Mouse (Mus musculus): ENCODE measurements around the gene Rchy1. TPM values are rescaled to one million over a fixed set of nuclear protein-coding genes. Genes with fewer than 3 reads are reported as not detected.
"Not testable (repeated sequence)": the region's sequence is repeated elsewhere in the genome, so short reads cannot be mapped to it uniquely, and the experiment has no call there.

The Rchy1 gene
- total RNA-seq, 2 experiments from 2014 or later, result 61.9 to 78.5 TPM

DNA sequence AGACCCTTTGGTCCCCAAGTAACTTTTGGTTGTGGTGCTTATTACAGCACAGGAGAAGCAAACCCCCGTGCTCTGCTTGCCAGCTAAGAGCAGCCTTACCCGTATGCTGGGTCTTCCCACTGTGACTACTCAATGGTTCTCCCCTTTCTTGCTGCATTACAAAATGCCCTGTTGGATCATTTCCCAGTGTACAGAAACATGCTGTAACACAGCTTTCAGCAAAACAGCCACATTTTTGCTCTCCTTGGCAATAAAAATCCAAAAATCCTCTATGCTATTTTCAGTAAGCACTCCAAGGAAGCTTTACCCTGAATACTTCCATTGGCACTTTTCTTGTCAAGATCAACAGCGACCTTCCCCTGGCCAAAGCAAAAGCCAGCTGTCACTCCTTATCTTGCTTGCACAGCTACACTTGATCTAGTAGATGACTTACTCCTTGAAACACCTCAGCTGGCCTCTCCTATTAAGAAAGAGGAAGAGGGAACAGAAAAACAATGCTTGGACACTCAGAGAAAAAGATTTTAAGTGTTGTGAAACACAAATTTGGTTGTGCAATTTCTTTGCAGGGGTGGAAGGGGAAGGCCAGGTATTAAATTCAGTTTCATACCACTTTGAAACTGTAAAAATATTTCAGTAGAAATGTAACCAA, 2.1 kb downstream of the Rchy1 start:
- DNase-seq, result peak in 1 of 2 experiments; percentile 22

DNA sequence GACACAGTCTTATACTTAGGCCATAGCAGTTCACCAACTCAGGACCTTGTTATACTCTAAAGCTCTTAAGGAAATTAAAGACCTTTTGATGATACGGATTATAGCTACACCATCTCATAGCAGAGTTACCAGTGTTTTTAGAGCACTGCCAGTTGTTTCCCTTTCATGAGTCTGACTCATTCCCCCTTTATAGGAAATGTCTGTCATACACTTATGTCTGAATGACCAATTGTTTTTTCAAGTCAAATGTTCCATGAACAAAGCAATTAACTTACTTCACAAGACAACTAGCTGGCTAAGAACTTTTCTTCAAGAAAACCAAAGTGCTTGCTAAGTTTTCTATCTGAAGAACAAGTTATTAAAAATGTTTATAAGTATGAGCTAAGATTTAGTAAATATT, 2.9 kb downstream of the Rchy1 start:
- no peak for DNase-seq

DNA sequence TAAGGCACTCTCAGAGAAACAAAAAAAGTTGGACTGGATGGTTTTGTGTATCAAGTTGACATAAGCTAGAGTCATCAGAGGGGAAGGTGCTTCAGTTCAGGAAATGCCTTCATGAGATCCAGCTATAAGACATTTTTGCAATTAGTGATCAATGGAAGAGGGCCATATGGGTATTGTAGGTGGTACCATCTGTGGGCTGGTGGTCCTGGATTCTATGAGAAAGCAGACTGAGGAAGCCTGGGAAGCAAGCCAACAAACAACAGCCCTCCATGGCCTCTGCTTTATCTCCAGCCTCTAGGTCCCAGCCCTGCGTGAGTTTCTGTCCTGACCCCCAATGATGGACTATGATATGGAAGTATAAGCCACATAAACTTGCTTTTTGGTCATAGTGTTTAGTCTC, 3.8 kb downstream of the Rchy1 start:
- DNase-seq, result no peak

DNA sequence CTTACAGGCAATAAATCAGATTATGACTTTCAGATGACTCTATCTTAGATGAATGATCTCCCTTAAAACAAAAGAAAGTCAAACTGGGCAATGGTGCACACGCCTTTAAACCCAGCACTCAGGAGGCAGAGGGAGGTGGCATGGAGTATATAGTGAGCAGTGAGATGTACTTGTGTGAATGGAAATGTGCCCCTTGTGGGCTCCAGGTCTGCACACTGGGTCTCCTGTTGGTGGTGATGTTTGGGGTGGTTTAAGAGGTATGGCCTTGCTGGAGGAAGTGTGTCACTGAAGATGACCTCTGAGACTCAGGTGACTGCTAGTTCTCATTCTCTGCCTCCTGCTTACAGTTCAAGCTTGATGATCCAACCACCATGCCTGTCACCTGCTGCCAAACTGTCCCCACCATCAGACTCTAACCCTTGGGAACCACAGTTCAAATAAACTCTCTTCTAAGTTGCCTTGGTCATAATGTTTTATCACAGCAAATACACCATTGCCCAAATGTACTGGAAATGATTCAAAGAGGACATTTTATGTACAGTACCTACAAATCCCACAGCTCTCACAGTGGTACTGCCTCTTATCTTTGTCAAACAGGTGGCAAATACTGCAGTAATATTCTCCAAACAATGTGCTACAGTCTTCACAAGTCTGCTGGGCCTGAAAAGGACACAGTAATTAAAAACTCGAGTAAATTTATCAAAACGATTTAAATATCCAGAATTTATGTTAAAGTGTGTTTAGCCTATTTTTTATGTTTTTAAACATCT, 5.7 kb downstream of the Rchy1 start:
- no peak for DNase-seq

DNA sequence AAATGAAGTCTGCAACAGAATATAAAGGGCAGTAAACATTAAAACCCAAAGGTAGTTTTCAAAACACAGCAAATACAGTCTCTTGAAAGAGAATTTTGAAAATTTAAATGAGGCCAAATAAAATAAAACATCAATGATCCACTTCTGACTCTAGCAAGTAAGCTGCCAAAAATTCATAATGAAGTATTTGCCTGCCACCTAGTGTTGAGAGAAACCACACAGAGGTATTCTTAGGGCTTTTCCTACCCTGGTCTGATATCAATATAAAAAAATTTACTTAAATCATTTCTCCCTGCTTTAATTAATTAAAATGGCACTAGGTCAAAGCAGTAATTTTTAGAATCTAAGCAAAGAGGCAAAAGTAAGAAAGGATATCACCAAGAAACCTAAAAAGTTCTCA, 11.5 kb downstream of the Rchy1 start:
- DNase-seq, result no peak

DNA sequence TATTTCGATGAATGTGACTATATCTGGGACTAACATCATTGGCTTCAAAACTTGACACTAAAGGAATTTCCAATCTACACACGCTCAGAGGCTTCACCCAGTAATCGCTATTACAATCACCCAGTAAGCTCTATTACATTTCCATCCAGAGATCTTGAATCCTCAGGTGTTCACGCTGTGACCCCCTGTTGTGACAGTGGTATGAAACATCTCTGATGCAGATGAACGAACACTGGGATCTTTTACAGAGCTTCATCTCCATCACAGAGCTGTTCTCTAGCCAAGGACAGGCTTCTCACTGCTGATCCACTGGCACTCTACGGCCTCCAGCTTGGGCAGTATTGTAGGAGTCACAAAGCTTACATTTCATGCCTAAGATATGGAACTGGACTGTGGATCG, 13.4 kb downstream of the Rchy1 start:
- DNase-seq, result no peak

DNA sequence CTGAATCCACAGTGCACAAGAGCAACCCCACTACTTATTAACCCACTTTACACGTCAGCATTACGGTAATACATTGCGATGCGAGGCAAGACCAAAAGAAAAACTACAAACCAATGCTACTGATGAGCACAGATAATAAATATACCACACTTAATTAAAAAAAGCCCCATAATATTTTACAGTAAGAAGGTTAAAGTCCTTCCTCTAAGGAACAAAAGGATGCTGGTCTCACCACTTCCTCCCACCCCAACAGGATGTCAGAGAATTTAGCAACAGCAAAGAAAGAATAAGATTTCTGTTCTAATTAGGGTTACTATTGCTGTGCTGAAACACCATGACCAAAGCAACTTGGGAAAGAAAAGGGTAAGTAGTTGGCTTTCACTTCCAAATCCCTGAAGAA, 15.9 kb downstream of the Rchy1 start:
- DNase-seq, result no peak

DNA sequence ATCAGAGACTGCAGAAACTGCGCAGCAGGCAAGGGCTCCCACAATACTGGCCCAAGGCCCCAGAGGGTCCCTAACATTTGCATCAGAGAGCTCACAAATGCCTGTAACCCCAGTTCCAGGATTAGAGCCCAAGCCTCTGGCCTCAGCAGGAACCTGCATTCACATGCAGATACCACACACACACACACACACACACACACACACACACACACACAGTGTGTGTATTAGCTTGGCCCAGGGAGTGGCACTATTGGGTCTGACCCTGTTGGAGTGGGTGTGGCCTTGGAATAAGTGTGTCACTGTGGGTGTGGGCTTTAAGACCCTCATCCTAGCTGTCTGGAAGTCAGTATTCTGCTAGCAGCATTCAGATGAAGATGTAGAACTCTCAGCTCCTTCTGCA, 17.3 kb downstream of the Rchy1 start:
- not testable (repeated sequence) for DNase-seq

DNA sequence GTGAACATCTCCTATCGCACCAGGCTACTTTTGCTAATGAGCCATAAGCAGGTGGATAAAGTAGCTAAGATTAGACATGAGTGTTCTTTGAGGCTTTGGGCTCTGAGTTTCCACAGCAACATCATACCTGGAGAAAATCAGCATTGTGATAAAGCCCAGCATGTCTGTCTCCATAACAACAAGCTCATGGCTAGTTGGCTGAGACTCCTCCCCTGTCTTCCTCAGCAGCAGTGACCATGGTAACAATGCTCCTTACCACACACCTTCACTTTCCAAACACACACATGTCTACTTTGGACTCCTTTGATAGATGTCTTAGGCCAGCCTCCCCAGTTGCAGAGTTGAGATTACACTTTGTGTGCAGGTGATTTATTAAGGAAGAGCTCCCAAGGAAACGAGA, 49.6 kb downstream of the Rchy1 start:
- DNase-seq, result no peak

DNA sequence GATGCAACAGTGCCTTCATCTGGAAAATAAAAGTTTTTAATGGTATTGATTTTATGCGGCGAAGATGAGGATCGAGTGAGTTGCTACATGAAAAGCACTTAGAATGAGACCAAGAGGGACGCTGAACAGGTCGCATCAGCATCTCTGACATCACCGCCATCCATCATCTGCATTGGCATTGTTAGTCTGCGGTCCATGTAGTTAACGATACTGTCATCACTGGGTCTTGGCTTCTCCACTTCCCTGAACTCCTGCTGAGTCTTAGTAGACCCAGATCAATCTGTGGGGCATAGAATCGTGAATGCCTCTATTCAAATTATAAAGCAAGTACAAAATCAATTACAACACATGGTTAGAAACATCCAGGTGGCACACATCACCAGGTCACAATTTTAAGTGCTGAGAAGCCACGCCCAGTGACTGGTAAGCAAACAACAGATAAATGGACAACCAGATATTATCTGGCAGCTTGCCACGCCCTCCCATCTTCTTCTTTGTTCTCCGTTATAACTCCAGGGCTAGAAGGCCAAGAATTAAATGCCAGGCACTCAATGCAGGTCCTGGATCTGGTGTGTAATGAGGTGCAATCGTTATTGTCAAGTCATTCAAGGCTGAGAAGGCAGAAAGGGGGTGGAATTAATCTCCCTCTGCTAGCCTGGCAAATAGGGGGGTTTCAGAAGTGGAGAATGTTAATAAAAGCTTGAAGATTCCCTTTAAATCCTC, 51.3 kb downstream of the Rchy1 start:
- DNase-seq, result no peak

DNA sequence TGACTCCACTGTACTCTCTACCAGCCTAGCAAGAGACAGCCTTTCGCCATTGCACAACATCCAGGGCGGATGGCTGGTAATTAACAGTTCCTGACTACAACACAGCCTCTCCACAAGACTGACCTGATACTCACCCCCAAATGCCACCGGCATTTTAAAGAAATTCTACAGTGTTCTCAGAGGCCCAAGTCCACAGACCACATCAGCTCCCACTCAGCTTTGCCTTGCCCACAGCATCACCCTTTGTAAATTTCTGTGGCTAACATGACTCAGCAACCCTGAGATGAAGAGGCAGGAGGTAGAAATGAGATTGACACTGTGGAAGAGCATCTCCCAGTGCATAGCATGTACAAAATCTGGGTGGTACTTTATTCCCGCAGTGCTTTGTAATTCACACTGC, 52.3 kb downstream of the Rchy1 start:
- DNase-seq, result no peak

DNA sequence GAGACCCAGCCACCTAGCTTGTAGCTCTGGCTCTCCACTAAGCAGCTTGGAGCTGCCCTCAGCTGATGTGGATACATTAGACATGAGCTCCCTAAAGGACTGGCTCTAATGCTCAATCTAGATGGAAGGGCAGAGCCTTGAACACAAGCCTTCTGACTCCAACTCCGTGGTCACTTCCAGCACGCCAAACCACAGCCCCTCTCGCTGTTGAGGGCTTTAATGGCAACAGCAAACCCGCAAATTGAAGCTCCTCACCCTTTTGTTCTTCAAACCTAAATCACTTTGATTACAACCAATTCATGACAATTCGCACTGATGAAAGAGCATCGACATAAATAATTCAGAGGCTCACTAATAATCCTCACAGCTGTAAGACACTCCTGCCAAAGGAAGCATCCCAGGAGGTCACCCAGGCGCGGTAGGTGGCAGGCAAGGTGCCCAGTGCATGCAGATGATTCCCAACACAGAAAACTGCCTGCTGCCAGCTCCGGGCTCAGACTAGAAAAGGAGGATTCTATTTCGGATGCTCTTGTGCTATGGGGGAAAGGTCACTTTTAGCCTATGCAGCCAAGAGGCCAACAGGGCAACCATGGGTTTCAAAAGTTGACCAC, 53.8 kb downstream of the Rchy1 start:
- no peak for DNase-seq

Other genes starting within 250 kb of the Rchy1 start
- not detected for gene Odaph, start 24.4 kb upstream of the Rchy1 start, total RNA-seq (2021)
- gene Cdkl2, start 80.8 kb upstream of the Rchy1 start, total RNA-seq (2021), result 1 to 10 TPM; 4.9 to 6.5 TPM
- gene G3bp2, start 120.7 kb upstream of the Rchy1 start, total RNA-seq (2021), result 100 to 1,000 TPM; 139 to 142 TPM
- gene Uso1, start 174.9 kb upstream of the Rchy1 start, total RNA-seq (2021), result 100 to 1,000 TPM in 1 of 2 experiments, 10 to 100 TPM in 1; 93.3 to 104 TPM

Data from adrenal gland, postnatal 36 days (tissue).